Mouse (Mus musculus) left cerebral cortex, postnatal 25 days (tissue): ENCODE measurements around the gene Otop1. TPM values are rescaled to one million over a fixed set of nuclear protein-coding genes. Genes with fewer than 3 reads are reported as not detected.
A peak's percentile ranks its signal among the peaks of the same experiment; 100 is the strongest.

Experiments used
- DNase-seq, 2 experiments: peaks; one replicate each; pipeline ENCODE4 v3.0.0; 2022; ENCODE audit warnings: low spot score in 2 of 2, mixed read lengths in 1 of 2
- intact Hi-C: fragments of 180-260 bp; cut with DNase I; formaldehyde crosslinking; loops from one replicate; pipeline ENCODE4 v1.15.1; 2025
- total RNA-seq, 2 experiments: library from RNA; stranded (reverse); gene quantifications; 2 replicates each; pipeline ENCODE4 v1.2.3; 2021

The Otop1 gene
- not detected for total RNA-seq

- intact Hi-C loops, result no loop called here
- DNase-seq, result no peak
Measured at GRCm38 (mm10) chr5:38275771-38276170, at the start of gene Otop1. Gene Otop1 (plus strand): TSS chr5:38275972.

- intact Hi-C loops, result no loop called here
- DNase-seq, result peak in 1 of 2 experiments; percentile 24
Measured at GRCm38 (mm10) chr5:38235422-38235821, 40.4 kb upstream of the Otop1 start.

GRCm38 (mm10) chr5:38236627-38237026 is 39.1 kb upstream of the Otop1 start:
- intact Hi-C loops, result no loop called here
- no peak for DNase-seq

- intact Hi-C loops, result no loop called here
- DNase-seq, result no peak
Measured at GRCm38 (mm10) chr5:38240727-38241472, 34.9 kb upstream of the Otop1 start.

DNA sequence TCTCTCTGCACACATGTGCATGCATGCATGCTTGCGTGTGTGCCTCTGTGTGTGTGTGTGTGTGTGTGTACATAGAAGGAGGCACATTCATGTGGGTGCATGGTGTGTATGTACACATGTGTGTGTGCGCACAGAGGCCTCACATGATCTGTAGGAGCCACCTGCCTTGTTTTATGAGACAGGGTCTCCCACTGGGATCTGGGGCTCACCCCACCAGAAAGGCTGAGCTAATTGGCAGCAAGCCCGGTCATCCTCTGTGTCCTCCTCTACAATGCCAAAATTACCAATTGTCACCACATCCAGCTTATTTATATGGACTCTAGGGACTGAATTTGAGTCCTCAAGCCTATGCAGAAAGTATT is 34.3 kb upstream of the Otop1 start:
- intact Hi-C loops, result no loop called here
- no peak for DNase-seq

- intact Hi-C loops, result no loop called here
- no peak for DNase-seq
Measured at GRCm38 (mm10) chr5:38241966-38242365, 33.8 kb upstream of the Otop1 start.

GRCm38 (mm10) chr5:38255195-38255594 is 20.6 kb upstream of the Otop1 start:
- DNase-seq, result no peak

GRCm38 (mm10) chr5:38255644-38256043 is 20.1 kb upstream of the Otop1 start:
- intact Hi-C loops, result no loop called here
- DNase-seq, result no peak

More at GRCm38 (mm10) chr5:38255195-38255594, 20.6 kb upstream of the Otop1 start:
- intact Hi-C loops, result no loop called here

GRCm38 (mm10) chr5:38256551-38256950 is 19.2 kb upstream of the Otop1 start:
- no peak for DNase-seq
- intact Hi-C loops, result no loop called here

- peak in 1 of 2 experiments; percentile 63 for DNase-seq
- intact Hi-C loops, result no loop called here
Measured at GRCm38 (mm10) chr5:38258034-38258772, 17.6 kb upstream of the Otop1 start.

GRCm38 (mm10) chr5:38258773-38259146 is 17.0 kb upstream of the Otop1 start:
- intact Hi-C loops, result no loop called here
- DNase-seq, result no peak

- intact Hi-C loops, result no loop called here
Measured at GRCm38 (mm10) chr5:38259455-38260106, 16.2 kb upstream of the Otop1 start.

GRCm38 (mm10) chr5:38260107-38260682 is 15.6 kb upstream of the Otop1 start, which contains the start of gene Tmem128:
Gene Tmem128 (plus strand): TSS chr5:38260185.
- DNase-seq, result peak; percentile 70 to 83
- intact Hi-C loops, result no loop called here

More at GRCm38 (mm10) chr5:38259455-38260106, 16.2 kb upstream of the Otop1 start:
- no peak for DNase-seq

- intact Hi-C loops, result no loop called here
- no peak for DNase-seq
Measured at GRCm38 (mm10) chr5:38270942-38271341, 4.8 kb upstream of the Otop1 start.

DNA sequence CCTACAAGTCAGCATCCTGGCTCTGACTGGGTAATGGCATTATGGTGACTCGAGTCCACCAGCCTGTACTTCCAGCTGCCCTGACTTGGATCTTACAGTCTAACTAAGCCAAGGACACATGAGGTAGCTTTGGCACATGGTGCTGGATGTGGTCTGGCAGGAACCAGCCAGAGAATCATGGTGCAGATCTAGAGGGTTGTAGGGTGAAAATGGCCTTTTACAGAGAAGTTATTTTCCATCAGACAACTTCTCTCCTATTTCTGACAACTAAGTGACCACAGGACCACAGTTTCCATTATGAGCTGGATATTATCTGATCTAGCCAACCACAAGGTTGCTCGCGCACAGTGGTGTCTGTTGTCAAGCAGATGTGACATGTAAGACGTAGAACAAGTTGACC is 1.9 kb upstream of the Otop1 start:
- no peak for DNase-seq
- intact Hi-C loops, result no loop called here

- no peak for DNase-seq
- intact Hi-C loops, result no loop called here
Measured at GRCm38 (mm10) chr5:38276451-38276850, 679 bp downstream of the Otop1 start.

DNA sequence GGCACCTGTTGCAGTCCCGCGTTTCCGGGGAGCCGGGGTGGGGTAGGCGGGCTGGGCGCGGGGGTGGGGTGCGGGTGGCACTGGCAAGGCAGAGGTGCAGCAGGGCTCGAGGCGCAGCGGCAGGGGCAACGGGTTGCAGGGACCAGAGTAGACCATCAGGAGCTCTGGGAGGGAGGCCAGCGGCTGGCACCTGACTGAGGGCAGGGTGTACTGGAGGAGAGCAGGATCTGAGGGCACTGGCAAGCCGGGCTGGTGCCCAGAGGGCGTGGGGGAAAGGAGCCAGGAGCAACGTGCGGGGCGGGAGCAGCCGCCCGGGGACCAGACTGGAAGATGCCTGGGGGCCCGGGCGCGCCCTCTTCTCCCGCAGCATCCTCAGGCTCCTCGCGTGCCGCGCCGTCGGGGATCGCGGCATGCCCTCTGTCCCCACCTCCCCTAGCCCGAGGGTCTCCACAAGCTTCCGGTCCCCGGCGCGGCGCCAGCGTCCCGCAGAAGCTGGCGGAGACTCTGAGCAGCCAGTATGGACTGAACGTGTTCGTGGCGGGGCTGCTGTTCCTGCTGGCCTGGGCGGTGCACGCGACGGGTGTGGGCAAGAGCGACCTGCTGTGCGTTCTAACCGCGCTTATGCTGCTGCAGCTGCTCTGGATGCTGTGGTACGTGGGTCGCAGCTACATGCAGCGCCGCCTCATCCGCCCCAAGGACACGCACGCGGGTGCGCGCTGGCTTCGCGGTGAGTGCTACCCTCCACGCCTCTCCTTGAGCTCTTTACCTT is 1.5 kb downstream of the Otop1 start:
- DNase-seq, result no peak
- intact Hi-C loops, result no loop called here

DNA sequence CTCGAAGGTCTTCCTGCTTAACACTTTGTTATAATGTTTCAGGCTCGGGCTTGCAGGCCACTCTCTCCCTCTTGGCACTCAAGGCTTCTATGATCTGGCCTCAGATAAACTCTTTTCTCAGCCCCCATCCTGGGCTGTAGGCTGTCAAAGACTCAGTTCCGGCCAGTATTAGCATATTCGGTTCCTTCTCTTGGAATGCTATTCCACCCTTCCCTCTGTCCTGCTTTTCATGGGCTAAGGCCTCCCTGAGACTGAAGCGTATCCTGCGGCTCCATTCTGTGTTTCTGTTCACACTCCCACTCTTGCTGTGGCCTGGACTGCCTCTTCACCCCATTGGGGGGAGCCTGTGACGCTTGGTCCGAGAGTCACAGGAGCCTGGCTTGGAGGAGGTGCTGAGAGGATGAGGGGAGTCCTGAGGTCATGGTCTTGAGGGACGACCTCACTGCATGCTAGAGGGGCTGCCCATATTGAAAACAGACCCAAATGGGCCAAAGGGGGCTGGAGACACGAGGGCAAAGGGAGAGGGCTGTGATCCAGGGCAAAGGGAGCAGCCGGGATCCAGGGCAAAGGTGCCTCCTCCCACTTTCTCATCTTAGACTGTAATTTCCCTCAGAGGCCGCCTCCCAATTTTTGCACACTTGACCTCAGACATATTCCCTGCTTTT is 2.3 kb downstream of the Otop1 start:
- intact Hi-C loops, result no loop called here
- no peak for DNase-seq

GRCm38 (mm10) chr5:38280075-38280474 is 4.3 kb downstream of the Otop1 start:
- no peak for DNase-seq
- intact Hi-C loops, result no loop called here
